Mouse (Mus musculus) megakaryocyte-erythroid progenitor cell, adult 5-6 weeks (primary cell): Measurements from ENCODE around the gene Ramp3. TPM values are rescaled to one million over a fixed set of nuclear protein-coding genes. Genes with fewer than 3 reads are reported as not detected.
"Not testable (repeated sequence)": the region's sequence is repeated elsewhere in the genome, so short reads cannot be mapped to it uniquely, and the experiment has no call there.

Source experiments
- ATAC-seq: replicated peaks from 2 replicates; pipeline ENCODE4 v1.8.0; 2016; ENCODE audit warnings: mild to moderate bottlenecking, inconsistent platforms; ENCODE audit not compliant: severe bottlenecking, poor library complexity, low FRiP score, low TSS enrichment
- total RNA-seq, 2 experiments: library from RNA; stranded (forward) in 1 of 2; stranded (reverse) in 1 of 2; fragments of 200-1000, 215-1000 nt in 1 of 2; fragments of >200 nt in 1 of 2; fragmentation: Nextera tagmentation in 1 of 2; gene quantifications; 2 replicates each; pipeline ENCODE4 v1.2.3; 2014 to 2017

Gene Ramp3
- not detected in 2 replicates for total RNA-seq (2014; fragmentation: Nextera tagmentation)
- total RNA-seq (2017) = not detected in 2 replicates

DNA sequence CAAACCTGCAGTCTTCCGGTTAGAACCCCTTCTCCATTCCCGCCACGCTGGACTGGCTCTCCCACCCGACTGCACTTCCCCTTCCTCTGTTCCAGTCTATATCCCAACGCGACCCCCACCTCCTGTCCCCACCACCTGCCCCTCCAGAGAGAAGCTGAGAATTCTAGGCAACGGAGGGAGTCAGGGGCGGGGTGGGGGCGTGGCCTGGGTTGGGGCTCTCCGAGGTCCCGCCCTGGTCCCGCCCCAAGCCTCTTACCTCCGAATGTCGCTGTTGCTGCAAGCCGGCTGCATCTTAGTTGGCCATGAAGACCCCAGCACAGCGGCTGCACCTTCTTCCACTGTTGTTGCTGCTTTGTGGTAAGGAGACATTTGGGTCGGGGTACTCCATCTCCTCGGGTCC, at the start of gene Ramp3:
Gene Ramp3 (plus strand): TSS at position 251 of the 400 bp plus-strand sequence.
- ATAC-seq = peak; percentile 64; the same call in 1 of the 2 replicates

DNA sequence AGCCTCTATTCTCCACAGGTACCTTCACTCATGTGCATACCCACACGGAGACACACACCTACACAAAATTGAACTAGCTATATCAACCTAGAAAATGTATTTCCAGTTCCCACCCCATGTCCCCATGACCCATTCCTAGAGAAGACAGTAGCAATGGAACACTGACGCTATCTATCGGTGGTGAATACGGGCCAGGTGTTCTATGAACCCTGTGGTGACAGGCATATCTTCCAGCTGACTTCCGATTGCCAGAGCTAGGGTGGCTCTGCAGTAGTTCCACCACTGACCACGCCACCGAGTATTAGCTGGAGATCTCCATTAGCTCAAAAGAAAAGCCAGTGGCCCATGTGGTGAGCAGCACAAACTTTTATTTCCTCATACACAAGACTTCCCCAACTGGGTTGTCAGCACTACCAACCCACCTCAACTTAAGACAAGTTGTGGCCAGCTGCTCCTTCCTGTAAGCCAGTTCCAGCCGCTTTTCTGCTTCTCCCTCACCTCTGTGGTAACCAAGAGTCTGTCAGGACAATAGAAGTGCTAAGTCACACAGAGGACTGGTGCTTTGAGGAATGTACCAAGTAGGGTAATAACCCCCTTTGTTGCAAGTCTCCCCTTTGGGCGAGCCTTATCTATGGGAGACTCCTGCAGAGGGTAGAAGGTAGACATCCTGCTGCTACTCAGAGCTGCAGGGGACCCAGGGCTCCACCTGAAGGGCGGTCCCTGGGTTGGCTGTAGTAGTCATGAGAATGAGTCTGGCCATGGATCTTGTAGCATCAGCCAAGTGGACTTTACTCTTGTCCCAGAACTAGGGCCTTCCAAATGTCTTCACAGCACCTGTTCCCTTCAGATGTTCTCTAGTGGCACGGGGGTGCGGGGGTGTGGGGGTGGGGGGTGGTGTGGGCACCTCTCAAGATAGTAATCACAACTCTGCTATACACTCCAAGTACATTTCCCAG, 42.8 kb upstream of the Ramp3 start:
- peak; percentile 28 for ATAC-seq

DNA sequence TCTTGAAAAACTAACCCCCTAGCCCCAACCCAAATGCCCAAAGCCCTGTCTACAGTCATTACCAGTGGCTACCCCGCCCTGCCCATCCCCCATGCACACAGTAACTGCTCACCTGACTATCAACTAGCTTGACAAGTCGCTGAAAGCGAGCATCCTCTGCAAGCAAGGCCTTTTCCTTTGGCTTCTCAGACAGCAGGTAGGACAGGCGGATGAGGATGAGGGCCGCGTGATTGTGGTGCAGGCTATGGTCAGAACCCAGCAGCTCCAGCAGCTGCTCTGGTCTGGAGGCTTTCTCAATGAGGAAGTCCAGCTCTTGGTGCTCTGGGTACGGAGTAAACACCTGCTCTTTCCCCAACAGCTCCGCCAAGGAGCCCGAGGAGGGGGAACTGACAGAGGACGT, 34.6 kb upstream of the Ramp3 start:
- ATAC-seq = no peak

DNA sequence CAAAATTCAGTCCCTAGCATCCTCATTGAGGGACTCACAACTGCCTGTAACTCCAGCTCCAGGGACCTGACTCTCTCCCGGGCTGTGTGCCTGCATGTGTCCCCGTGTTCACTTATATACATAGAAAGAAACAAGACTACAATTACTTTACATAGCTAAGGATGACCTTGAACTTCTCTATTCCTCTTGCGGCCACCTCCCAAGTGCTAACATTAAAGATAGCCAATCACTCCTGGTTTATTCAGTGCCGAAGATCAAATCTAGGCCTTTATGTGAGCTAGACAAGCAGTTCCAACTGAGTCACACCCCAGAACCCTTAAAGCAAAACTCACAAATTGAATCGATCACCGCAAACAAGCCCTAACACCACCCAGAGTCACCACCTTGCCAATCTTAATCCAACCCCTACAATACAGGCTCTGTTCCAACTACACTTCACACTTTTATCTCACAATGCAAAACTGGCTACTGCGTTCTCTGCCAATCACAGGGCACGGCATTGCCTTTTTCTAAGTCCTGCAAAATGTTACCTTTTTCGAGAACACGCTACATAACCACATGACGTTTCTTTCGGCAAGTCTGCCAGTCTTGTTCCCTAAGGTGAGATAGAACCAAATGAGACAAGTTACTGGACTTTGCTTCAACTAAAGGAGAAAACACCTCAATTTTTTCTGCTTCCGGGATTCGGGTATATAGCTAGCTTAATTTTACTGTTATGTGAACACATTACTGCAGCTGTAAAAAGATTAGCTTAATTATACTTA, 33.5 kb upstream of the Ramp3 start:
- peak; percentile 45 for ATAC-seq

- ATAC-seq = peak; percentile 83
Observed at GRCm38 (mm10) chr11:6625478-6626387, 32.6 kb upstream of the Ramp3 start, which contains the start of gene Tbrg4. TSS of gene Tbrg4 (minus strand) at chr11:6626067.

DNA sequence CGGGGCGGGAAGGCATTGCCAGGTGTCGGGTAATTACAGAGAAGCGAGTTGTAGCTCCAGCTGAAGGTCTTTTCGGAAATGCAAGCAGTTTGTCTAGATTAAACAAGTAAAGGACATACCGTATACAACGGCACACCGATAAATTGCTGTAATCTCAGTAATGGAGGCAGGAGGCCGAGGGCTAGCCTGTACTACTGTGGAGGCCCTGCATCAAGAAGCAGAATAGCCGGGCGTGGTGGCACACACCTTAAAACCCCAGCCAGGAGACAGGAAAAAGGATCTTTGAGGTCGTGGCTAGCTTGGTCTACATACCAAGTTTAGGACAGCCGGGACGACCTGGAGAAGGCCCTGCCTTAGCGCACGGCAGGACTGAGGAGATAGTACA, 31.9 kb upstream of the Ramp3 start:
- no peak for ATAC-seq

GRCm38 (mm10) chr11:6627731-6628130, 30.6 kb upstream of the Ramp3 start:
- ATAC-seq = no peak

- peak; percentile 58 for ATAC-seq
Observed at GRCm38 (mm10) chr11:6628568-6628967, 29.8 kb upstream of the Ramp3 start.

GRCm38 (mm10) chr11:6629655-6630054, 28.7 kb upstream of the Ramp3 start:
- ATAC-seq = no peak

DNA sequence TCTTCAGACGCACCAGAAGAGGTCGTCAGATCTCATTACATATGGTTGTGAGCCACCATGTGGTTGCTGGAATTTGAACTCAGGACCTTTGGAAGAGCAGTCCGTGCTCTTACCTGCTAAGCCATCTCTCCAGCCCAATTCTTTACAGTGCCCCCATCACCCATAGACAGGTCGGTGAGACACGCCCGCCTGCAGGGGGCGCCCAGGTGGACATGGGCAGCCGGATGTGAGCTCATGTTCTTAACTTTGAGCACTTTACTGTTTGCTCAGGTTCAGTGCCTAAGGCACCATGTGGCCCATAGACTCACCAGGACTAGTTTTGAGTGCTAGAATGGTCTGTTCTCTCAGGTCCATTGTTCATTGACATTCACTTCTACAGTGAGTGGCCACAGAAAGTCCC, 22.2 kb upstream of the Ramp3 start:
- ATAC-seq = no peak; the same call in 1 of the 2 replicates

GRCm38 (mm10) chr11:6638537-6638936, 19.8 kb upstream of the Ramp3 start, which contains the start of gene Wap:
TSS of gene Wap (minus strand) at chr11:6638637.
- ATAC-seq = no peak

DNA sequence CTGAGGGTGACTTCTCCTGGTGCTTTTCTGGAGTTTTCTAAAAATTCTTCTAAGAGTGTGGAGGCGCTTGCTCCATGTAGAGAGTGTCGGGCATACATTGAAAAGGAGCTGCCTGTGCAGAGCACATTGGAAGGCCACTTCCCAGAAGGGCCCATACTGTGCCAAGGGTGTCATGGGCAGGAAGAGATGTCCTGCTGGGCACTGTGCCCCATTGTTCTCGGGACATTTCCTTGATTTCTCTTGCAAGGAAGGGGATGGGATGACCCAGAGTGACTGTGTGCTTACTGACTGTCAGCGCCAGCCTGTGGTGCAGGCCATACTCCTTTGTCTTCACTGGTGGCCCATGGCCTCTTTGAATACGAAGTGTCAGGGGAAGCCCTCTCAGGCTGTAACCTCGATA, 19.2 kb upstream of the Ramp3 start:
- no peak for ATAC-seq

- no peak for ATAC-seq
Observed at GRCm38 (mm10) chr11:6644566-6644965, 13.8 kb upstream of the Ramp3 start.

GRCm38 (mm10) chr11:6647831-6648724, 10.2 kb upstream of the Ramp3 start:
- no peak for ATAC-seq

- no peak for ATAC-seq
Observed at GRCm38 (mm10) chr11:6650519-6650918, 7.8 kb upstream of the Ramp3 start.

DNA sequence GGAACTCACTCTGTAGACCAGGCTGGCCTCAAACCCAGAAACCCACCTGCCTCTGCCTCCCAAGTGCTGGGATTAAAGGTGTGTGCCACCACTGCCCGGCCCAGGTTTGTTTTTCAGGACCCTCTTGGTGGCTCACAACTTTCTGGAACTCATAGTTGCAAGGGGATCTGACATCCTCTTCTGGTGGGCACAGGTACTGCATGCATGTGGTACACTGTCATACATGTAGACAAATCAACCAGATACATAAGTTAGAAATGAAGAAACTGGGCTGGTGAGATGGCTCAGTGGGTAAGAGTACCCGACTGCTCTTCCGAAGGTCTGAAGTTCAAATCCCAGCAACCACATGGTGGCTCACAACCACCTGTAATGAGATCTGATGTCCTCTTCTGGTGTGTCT, 5.3 kb upstream of the Ramp3 start:
- not testable (repeated sequence) for ATAC-seq

GRCm38 (mm10) chr11:6654903-6655302, 3.4 kb upstream of the Ramp3 start:
- ATAC-seq = peak; percentile 64

DNA sequence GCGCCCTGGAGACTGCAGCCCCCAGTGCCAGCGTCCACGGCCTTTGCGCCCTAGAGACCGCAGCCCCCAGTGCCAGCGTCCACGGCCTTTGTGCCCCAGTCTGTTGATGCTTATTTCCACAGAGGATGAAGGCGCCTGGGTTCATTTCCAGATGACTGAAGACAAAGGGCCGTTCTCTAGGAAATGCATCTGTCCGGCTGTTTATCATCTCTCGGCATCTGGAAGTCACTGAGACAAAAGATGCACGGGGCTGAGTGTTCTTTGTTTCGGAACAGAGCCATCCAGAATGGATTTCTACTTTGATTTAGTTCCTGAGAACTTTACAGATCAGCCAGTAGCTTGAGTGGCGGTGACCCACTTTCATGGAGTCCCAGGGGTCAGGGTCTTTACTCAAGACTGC, 2.9 kb downstream of the Ramp3 start:
- no peak for ATAC-seq
